Mouse (Mus musculus) induced T-regulatory cell, adult 2 months (primary cell): ENCODE measurements around the gene Ppp2r2c.

ENCODE experiments used
- DNase-seq: peaks from one replicate; pipeline ENCODE4 v3.0.0-alpha.2; 2012; ENCODE audit warnings: low read depth

Ppp2r2c gene

DNA sequence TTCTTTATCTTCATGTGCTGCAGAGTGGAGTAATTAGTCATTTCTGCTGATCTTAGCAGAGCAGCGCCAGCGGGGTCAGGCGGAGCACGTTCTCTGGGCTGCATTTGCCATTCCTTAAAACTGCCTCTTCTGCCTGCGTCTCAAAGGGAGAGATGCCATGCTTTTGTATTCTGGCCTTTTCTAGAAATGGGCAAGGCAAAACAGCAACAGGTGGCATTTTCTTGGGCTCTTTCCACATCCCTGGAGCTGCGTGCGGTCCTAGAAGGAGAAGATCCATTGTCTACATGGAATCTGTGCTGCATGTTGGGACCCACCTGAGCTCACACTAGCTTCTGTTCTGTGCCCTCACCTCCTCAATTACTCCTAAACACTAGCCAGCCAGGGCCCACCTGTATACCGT is 29.7 kb downstream of the Ppp2r2c start:
- DNase-seq = no peak

DNA sequence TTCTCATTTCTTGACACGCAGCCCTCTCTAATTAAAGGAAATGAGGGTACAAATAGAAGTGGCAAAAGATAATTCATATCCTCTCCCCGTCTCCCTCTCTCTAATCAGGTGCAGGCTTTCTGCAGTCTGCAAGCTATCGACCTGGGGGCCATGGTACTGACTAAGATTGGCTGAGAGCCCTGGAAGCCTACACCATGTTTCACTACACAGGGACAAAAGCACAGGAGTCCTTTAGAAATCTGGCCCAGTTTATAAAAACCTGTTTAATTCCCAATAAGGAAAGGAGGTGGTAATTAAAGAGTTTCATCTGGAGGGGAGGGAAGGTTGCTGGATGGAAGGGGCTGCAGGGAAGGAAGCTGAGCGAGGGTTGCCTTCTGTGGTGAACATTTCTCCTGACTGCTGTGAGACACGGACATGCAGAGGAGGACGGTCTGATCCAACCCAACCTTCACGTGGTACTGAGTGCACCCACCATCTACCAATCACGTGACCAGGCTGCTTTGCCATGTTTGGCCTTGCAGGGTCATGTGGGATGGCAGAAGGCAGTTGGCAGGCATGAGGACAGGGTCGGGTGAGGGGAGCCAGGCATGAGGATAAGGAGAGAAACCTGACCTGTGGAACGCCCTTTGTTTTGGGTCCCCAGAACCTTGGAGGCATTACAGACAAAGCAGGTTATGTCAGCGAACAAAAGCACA is 30.2 kb downstream of the Ppp2r2c start:
- no peak for DNase-seq

DNA sequence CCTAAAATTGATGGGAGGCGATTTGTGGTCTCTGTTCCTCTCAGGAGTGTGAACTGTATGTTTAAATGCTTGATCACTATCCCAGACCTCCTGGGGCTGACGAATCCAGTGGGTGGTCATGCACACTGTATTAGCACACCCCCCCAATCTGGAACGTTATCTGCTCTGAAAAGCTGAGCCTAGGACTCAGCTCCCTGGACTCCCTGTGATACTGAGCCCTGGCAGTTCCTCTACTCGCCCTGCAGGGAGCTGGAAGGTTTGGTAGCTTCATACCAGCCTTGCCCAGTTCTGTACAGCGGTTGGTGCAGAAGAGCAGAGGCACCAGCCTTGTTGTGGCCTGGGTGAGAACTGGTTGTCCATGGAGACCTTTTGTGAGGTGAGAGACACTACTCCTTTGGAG is 31.1 kb downstream of the Ppp2r2c start:
- no peak for DNase-seq

DNA sequence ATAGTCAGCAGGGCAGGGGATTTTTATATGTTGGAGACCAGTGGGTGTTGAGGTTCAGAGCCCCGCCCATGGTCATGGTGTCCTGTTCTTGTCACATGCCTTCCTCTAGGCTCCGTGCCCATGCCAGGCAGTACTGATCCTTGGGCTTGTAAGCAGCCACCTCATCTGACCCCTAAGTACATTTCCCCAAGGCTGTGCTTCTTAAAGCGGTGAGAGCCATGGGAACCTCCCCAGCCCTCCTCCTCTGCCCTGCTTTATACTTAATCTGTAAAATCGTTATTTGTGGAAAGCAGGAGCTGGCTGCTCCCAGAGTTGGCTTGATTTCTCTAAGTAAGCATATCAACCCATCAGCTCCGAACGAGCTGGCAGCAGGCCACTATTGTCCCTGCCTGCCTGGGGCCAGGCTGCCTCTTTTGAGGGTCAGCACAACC is 31.9 kb downstream of the Ppp2r2c start:
- DNase-seq = no peak

GRCm38 (mm10) chr5:36902807-36903206 is 34.5 kb downstream of the Ppp2r2c start:
- no peak for DNase-seq

DNA sequence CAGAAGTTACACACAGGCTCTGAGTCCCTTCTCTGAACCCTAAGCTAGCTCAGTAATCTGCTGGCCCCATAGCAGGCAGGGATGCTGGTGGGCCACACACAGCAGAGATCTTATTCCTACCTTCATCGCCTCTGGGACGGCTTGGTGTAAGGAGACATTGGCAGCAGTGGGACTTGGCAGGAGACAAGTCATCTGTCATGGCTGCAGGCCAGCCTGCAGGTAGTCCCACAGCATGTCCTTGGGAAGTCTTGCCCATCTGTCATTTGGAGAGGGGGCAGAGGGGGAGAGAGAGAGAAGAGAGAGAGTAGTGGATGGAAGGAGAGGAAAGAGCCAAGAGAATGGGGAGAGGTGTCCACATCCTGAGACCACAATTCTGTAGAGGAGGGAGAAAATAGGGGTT is 35.8 kb downstream of the Ppp2r2c start:
- DNase-seq = no peak

- no peak for DNase-seq
Measured at GRCm38 (mm10) chr5:36904703-36905102, 36.4 kb downstream of the Ppp2r2c start.

- DNase-seq = no peak
Measured at GRCm38 (mm10) chr5:36905216-36905615, 36.9 kb downstream of the Ppp2r2c start.

DNA sequence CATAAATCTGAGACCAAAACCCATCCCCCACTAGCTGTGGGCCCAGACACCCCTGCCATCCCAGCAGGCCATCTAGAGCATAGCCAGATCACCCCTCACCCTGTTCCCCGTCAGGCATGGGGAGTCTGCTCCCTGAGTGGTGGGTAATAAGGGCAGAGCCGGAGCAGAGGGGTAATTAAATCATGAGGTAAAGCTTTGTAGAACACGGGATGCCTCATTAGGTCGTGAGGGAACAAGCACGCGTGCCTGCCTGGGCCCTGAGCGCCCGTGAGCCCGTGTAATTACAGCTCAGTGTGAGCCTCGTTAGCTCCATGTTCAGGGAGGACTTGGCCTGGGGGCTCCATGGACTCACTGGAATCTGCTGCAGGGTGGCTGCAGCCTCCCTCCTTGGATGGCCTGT is 39.4 kb downstream of the Ppp2r2c start:
- DNase-seq = no peak

GRCm38 (mm10) chr5:36909545-36909944 is 41.2 kb downstream of the Ppp2r2c start:
- DNase-seq = no peak

DNA sequence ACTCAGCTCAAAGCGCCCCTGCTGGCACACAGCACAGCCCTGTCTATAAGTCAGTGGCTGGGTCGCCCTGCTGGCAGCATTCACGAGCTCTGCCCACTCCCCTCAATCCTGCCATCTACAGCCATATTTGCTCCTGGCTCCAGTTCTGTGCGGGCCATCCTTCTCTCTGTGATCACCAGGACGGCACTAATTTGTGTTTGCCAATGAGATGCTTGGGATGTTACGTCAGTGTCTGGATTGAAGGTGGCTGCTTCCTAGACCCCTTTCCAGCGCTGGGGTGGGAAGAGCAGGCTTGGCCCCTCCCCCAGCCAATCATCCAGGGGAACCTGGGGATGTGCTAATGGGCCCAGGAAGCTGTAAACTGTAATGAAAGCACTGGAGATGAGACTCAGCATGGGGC is 42.7 kb downstream of the Ppp2r2c start:
- DNase-seq = no peak

DNA sequence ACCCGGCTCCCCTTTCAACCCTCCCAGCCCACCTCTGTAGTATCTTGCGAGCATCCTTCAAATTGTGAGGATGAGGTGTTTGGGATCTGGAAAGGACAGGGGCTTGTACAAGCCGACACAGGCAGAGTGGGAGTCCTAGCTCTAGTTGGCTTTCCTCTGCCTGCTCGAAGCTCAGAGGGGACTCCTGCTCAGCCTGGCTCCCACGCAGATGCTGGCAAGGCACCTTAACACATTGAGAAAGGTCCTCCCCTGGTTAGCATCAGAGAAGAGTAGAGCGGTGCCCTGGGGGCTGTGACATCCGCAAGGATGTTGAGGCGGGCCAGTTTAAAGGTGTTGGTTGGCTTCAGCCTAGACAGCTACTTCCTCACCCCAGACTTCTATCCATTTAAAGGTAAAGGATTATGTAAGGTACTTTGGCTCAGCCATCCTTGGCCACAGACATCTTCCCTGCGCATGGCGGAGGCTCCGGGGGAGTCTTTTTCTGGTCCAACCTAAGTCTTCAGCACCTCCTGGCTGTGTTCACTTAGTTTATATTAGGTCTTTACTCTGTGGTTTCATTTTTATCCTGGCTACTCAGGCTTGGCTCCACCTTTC is 43.5 kb downstream of the Ppp2r2c start:
- DNase-seq = no peak

DNA sequence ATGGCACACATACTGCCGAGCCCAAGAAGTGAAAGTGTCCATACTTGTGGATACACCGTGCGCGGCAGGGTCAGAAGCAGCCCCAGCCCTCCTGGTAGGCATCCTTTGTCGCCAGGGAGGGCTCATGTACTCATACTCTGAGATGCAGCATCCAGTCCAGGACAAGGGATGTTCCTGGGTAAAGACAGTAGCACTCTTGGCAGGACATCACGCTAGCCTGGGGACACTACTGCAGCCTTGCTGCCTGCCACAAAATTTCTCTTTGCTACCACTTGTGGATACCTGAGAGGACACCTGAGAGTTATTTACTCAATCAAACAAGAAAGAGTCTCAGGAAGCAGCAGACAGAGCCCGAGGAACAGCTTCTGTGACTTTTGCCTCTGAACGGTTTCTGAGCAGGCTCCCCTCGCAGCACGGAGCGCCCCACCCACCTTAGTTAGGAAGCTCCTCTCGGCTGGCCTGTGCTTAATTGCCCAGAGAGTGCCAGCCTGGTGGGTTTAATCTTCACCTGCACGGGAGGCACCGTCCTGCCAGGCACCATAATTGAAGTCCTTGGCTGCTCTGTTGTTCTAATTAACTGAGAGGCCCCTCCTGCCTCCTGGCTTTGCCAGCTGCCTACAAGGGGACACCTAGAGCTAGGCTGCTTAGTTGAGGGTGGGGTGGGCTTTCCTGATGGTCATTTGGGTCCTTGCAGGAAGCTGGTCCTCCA is 44.4 kb downstream of the Ppp2r2c start:
- DNase-seq = no peak

DNA sequence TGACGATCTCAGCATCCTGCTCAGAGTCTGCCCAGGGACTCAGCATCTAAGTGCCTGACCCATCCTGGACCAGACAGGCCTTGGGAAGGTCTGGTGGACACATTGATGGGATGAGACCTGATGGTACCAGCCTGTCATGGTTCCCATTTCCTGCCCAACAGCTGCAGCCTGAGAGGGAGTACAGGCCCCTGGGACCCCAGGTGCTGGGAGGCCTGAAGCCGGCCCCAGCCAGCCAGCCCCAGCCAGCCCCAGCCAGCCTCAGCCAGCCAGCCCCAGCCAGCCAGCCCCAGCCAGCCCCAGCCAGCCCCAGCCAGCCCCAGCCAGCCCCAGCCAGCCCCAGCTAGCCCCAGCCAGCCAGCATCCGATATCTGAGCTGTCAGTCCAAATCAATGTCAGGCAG is 46.9 kb downstream of the Ppp2r2c start:
- DNase-seq = no peak

- DNase-seq = no peak
Measured at GRCm38 (mm10) chr5:36916581-36916980, 48.3 kb downstream of the Ppp2r2c start.

GRCm38 (mm10) chr5:36917245-36917644 is 48.9 kb downstream of the Ppp2r2c start:
- DNase-seq = no peak

GRCm38 (mm10) chr5:36918016-36918415 is 49.7 kb downstream of the Ppp2r2c start:
- DNase-seq = no peak

GRCm38 (mm10) chr5:36920072-36920471 is 51.8 kb downstream of the Ppp2r2c start:
- DNase-seq = no peak

DNA sequence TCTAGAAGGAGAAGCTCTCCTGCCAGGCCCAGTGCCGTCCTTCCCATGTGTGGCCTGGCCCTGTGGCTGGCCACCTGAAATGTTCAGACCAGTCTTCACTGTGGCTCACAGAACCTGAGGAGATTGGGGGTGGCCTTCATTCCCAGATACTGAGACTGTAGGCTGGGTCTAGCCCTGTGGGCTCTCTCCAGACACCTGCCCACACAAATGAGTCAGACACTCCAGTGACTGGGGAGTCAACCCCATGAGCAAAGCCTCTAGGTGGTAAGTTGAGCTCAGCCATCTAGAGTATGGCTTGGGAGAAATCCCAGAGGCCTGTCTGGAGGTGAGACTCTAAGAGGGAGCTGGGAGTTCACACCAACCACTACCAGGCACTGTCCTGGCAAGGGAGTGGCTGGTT is 53.6 kb downstream of the Ppp2r2c start:
- no peak for DNase-seq

- no peak for DNase-seq
Measured at GRCm38 (mm10) chr5:36922811-36923210, 54.5 kb downstream of the Ppp2r2c start.

GRCm38 (mm10) chr5:36923826-36924700 is 55.8 kb downstream of the Ppp2r2c start:
- DNase-seq = no peak

GRCm38 (mm10) chr5:36928701-36929100 is 60.4 kb downstream of the Ppp2r2c start:
- peak; percentile 46 for DNase-seq
